ENCODE assay signal across 17 mouse cellular contexts in genomic region chr10:111739471-111740138, GRCm38 (mm10).
DNase-seq lines count a peak whose midpoint lies in the region; ATAC-seq and TF ChIP-seq lines count a peak whose summit lies in the region.
"Had no signal": no experiment of that assay in that cellular context is flagged by ENCODE, and none has a peak within 500 bp of the region (broad histone marks: within the 10 kb centered on the region; RNA-seq: fewer than 3 reads in every experiment).

No protein-coding gene starts in this region.

- H3K4me2 ChIP-seq in lung, embryonic 15.5 days, result no peak overlapping the region
- H3K4me2 ChIP-seq in intestine, embryonic 15.5 days (replicated peaks), result no peak overlapping the region
- H3K4me2 ChIP-seq in stomach, embryonic 16.5 days (ENCODE audit: low read depth, low read length), result no peak overlapping the region
- H3K4me2 ChIP-seq: embryonic facial prominence, embryonic 12.5 days; heart, embryonic 12.5 days; kidney, embryonic 15.5 days; neural tube, embryonic 15.5 days had no signal

- no peak overlapping the region for H3K9ac ChIP-seq in lung, embryonic 15.5 days
- no peak overlapping the region for H3K9ac ChIP-seq in intestine, embryonic 15.5 days
- no peak overlapping the region for H3K9ac ChIP-seq in stomach, embryonic 16.5 days (ENCODE audit: low read length)
- H3K9ac ChIP-seq: embryonic facial prominence, embryonic 12.5 days; heart, embryonic 12.5 days; kidney, embryonic 15.5 days; liver, postnatal 0 days; neural tube, embryonic 15.5 days had no signal

- H3K4me3 ChIP-seq in lung, embryonic 15.5 days, result no peak overlapping the region
- no peak overlapping the region for H3K4me3 ChIP-seq in lung, adult 2 months (replicated peaks; ENCODE audit: extremely low read depth, low read depth, low read length)
- no peak overlapping the region for H3K4me3 ChIP-seq in intestine, embryonic 15.5 days (replicated peaks)
- H3K4me3 ChIP-seq in stomach, embryonic 16.5 days (replicated peaks; ENCODE audit: low read length), result no peak overlapping the region
- H3K4me3 ChIP-seq: embryonic facial prominence, embryonic 12.5 days; forebrain, embryonic 10.5 days; heart, embryonic 12.5 days; kidney, embryonic 15.5 days; neural tube, embryonic 15.5 days had no signal

- peak overlapping the region; percentile 83 for H3K27ac ChIP-seq in lung, embryonic 15.5 days
- H3K27ac ChIP-seq in intestine, embryonic 15.5 days, result no peak overlapping the region
- no peak overlapping the region for H3K27ac ChIP-seq in stomach, embryonic 16.5 days (ENCODE audit: low read length)
- H3K27ac ChIP-seq: embryonic facial prominence, embryonic 12.5 days; forebrain, embryonic 10.5 days; neural tube, embryonic 15.5 days had no signal

- H3K4me1 ChIP-seq in lung, embryonic 15.5 days, result peaks cover 23% of the 10 kb centered on the region
- H3K4me1 ChIP-seq in lung, adult 2 months (ENCODE audit: control insufficient read depth, insufficient read depth, low read length), result peaks cover 2% of the 10 kb centered on the region; the same call in 1 of the 2 replicates
- no peaks in the 10 kb centered on the region for H3K4me1 ChIP-seq in intestine, embryonic 15.5 days (replicated peaks)
- H3K4me1 ChIP-seq in stomach, embryonic 16.5 days (ENCODE audit: control insufficient read depth, insufficient read depth, low read length), result 0 out of 2 replicates have a peak, but pooled peaks cover 2% of the 10 kb centered on the region
- H3K4me1 ChIP-seq: heart, embryonic 12.5 days had no signal

- DNase-seq in lung, adult 2 months, result no peak
- DNase-seq in ZHBTc4 (ENCODE audit: low read depth, low spot score), result peak; percentile 74
- DNase-seq in layer of hippocampus, adult 18-20 months (ENCODE audit: low spot score in 2 of 2), result no peak
- DNase-seq in gastrocnemius, adult 8-10 months (ENCODE audit: low spot score in 2 of 2), result no peak
- DNase-seq: adrenal gland, postnatal 25 days; cerebellum, adult 11 months; liver, postnatal 0 days; right cerebral cortex, adult 18-20 months; thymus, postnatal 14 days had no signal

- WGBS in lung, embryonic 15.5 days, result 27% methylated on average over 5 of the region's 5 CpGs
- WGBS in lung, adult 2 months, result 37% methylated on average over 5 of the region's 5 CpGs
- 28% methylated on average over 5 of the region's 5 CpGs for WGBS in intestine, embryonic 15.5 days
- WGBS in stomach, embryonic 16.5 days, result 39% methylated on average over 5 of the region's 5 CpGs

- H3K9me3 ChIP-seq in lung, embryonic 15.5 days, result no peaks in the 10 kb centered on the region
- H3K9me3 ChIP-seq in intestine, embryonic 15.5 days, result no peaks in the 10 kb centered on the region
- H3K9me3 ChIP-seq in stomach, embryonic 16.5 days (replicated peaks; ENCODE audit: control insufficient read depth, low read length), result no peaks in the 10 kb centered on the region
- H3K9me3 ChIP-seq: embryonic facial prominence, embryonic 12.5 days; forebrain, embryonic 10.5 days; heart, embryonic 12.5 days; kidney, embryonic 15.5 days; neural tube, embryonic 15.5 days had no signal

- no peak for ATAC-seq in lung, embryonic 15.5 days (ENCODE audit: borderline replicate concordance, extremely low read depth, low FRiP score, low TSS enrichment)
- ATAC-seq in intestine, embryonic 15.5 days, result peak; percentile 87
- ATAC-seq in stomach, embryonic 16.5 days (ENCODE audit: insufficient read depth, low FRiP score), result peak; percentile 60; the same call in 1 of the 2 replicates
- ATAC-seq: liver, postnatal 0 days had no signal

- TF ChIP-seq POLR2A in lung, adult 2 months (IDR thresholded peaks at IDR 0.05; ENCODE audit: borderline replicate concordance, extremely low read depth, low read depth, low read length), result no peak

- H3K36me3 ChIP-seq in lung, embryonic 15.5 days, result no peaks in the 10 kb centered on the region
- no peaks in the 10 kb centered on the region for H3K36me3 ChIP-seq in intestine, embryonic 15.5 days
- H3K36me3 ChIP-seq in stomach, embryonic 16.5 days (ENCODE audit: control insufficient read depth, insufficient read depth, low read length), result no peaks in the 10 kb centered on the region
- H3K36me3 ChIP-seq: embryonic facial prominence, embryonic 12.5 days; forebrain, embryonic 10.5 days; heart, embryonic 12.5 days; kidney, embryonic 15.5 days; neural tube, embryonic 15.5 days had no signal

- no peaks in the 10 kb centered on the region for H3K27me3 ChIP-seq in lung, embryonic 15.5 days
- no peaks in the 10 kb centered on the region for H3K27me3 ChIP-seq in intestine, embryonic 15.5 days (replicated peaks)
- H3K27me3 ChIP-seq in stomach, embryonic 16.5 days (ENCODE audit: control insufficient read depth, insufficient read depth, low read length), result no peaks in the 10 kb centered on the region
- H3K27me3 ChIP-seq: embryonic facial prominence, embryonic 12.5 days; heart, embryonic 12.5 days; kidney, embryonic 15.5 days; neural tube, embryonic 15.5 days had no signal

- TF ChIP-seq CTCF in lung, adult 2 months (IDR thresholded peaks at IDR 0.05; ENCODE audit: insufficient read depth, low read length), result no peak
